Mouse (Mus musculus) C2C12 (cell line): ENCODE results near the gene Olfr524.

Experiments
- CEBPB ChIP-seq: IDR thresholded peaks from one replicate; pipeline ENCODE4 v1.6.1; 2011; ENCODE audit warnings: low read depth, mild to moderate bottlenecking, control low read depth, moderate library complexity
- CTCF ChIP-seq: IDR thresholded peaks from one replicate; pipeline ENCODE4 v1.5.1; 2011; ENCODE audit not compliant: control insufficient read depth, insufficient read depth, insufficient read length
- FOSL1 ChIP-seq: IDR thresholded peaks from one replicate; pipeline ENCODE4 v1.8.0; 2011; ENCODE audit warnings: mild to moderate bottlenecking, low read length; ENCODE audit not compliant: poor library complexity, insufficient read depth, severe bottlenecking
- MAX ChIP-seq: IDR thresholded peaks from one replicate; pipeline ENCODE4 v1.6.1; 2011; ENCODE audit warnings: mild to moderate bottlenecking, control low read depth
- MYOD1 ChIP-seq: IDR thresholded peaks from one replicate; pipeline ENCODE4 v1.6.1; 2011; ENCODE audit warnings: low read depth; ENCODE audit not compliant: control insufficient read depth, insufficient read length
- MYOG ChIP-seq: IDR thresholded peaks from one replicate; pipeline ENCODE4 v1.6.1; 2011; ENCODE audit not compliant: control insufficient read depth, insufficient read length; ENCODE audit errors: extremely low read depth
- USF1 ChIP-seq: IDR thresholded peaks from one replicate; pipeline ENCODE4 v1.6.1; 2011; ENCODE audit warnings: low read depth, mild to moderate bottlenecking, control low read depth, moderate library complexity

DNA sequence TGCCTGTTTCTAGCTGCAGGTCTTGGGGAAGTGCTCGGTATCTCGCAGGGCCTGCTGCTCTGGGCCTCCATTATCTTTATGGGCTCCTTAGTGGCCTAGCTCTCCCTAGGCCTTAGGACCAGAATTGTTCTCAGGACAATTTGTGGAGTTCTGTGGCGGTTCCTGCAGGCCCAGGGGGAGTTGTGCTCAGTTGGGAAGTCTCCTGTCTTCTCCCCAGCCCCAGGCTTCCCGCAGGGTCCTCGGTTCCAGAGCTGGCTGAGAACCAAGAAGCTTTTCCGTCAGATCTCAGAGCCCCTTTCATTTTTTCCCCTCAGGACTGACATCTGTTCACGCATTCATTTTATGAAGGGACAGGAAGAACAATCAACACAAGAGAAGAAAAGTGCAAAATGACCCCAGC, 41.1 kb downstream of the Olfr524 start, which contains the start of gene Olfr522:
- no peak for TF ChIP-seq CTCF
- TF ChIP-seq USF1: no peak
- no peak for TF ChIP-seq MYOD1
- TF ChIP-seq FOSL1: no peak
- no peak for TF ChIP-seq MAX
- TF ChIP-seq CEBPB: no peak
- no peak for TF ChIP-seq MYOG
